Mouse (Mus musculus): ENCODE results near the gene Peg12.

DNA sequence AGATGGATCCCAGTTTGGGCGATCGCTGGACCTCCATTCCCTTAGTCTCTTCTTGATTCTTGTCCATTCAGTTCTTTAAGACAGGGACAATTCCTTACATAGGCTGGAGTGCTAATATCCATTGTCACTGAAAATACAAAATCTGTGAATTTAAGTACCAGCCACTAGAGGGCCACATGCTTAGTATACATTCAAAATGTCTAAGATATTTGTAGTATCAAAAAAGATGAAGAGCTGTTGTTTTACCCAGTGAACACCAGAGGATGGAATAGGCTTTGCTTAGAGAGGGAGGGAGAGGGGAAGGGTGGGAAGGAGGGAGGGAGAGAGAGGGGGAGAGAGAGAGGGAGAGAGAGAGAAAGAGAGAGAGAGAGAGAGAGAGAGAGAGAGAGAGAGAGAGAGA is 27.9 kb downstream of the Peg12 start:
- no peak for TF ChIP-seq CTCF (conservative IDR thresholded peaks at IDR 0.05 in 1 of 2, IDR thresholded peaks at IDR 0.05 in 1 of 2; ENCODE audit: low read depth in 2 of 2, low read length in 2 of 2)
- TF ChIP-seq MYC (IDR thresholded peaks at IDR 0.05; ENCODE audit: low read depth, low read length), result no peak
- TF ChIP-seq POLR2A (IDR thresholded peaks at IDR 0.05; ENCODE audit: low read depth, low read length), result no peak
